Mouse (Mus musculus): ENCODE data around the gene Wdr89. TPM values are rescaled to one million over a fixed set of nuclear protein-coding genes. Genes with fewer than 3 reads are reported as not detected.

Wdr89 gene
- polyA plus RNA-seq, 1 experiment = 25.9 TPM

DNA sequence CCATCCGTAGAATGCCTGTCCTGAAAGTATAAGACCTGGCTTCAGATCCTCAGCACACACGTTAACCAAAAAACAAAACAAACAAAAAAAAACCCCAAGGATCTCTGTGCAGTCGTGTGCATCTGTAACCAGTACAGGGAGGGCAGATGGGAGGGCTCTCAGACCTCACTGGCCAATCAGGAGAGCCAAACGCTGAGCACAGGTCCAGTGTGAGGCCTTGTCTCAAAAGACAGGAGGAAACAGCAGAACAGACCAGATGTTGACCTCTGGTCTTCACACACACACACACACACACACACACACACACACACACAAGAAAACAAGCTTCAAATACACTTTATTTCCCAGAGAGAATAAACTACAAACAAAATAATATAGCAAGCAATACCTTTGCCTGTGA is 69.8 kb downstream of the Wdr89 start:
- Histone ChIP-seq H3K27me3 (ENCODE audit: control insufficient read depth, insufficient read depth, insufficient read length) (no peaks in the 10 kb centered on the region), H3K36me3 (ENCODE audit: control insufficient read depth, insufficient read depth) (no peaks in the 10 kb centered on the region), H3ac (ENCODE audit: control insufficient read depth, insufficient read length) (no peak overlapping the region), H3K4me3 (no peak overlapping the region), H3K79me2 (ENCODE audit: control insufficient read depth, insufficient read depth) (peaks cover 8% of the 10 kb centered on the region), H3K4me2 (ENCODE audit: low read depth) (no peak overlapping the region)
- TF ChIP-seq TCF12 (IDR thresholded peaks at IDR 0.05; ENCODE audit: insufficient read depth, poor library complexity, severe bottlenecking) = no peak
- TF ChIP-seq SRF (IDR thresholded peaks at IDR 0.05; ENCODE audit: control insufficient read depth, insufficient read length, low read depth) = no peak
- no peak for TF ChIP-seq MYOG (IDR thresholded peaks at IDR 0.05; ENCODE audit: control insufficient read depth in 1 of 3, insufficient read depth in 1 of 3, insufficient read length in 2 of 3, low read depth in 2 of 3)
- no peak for TF ChIP-seq TCF3 (IDR thresholded peaks at IDR 0.05; ENCODE audit: insufficient read length, low read depth)
- TF ChIP-seq E2F4 (IDR thresholded peaks at IDR 0.05; ENCODE audit: insufficient read depth) = no peak
- TF ChIP-seq POLR2A (IDR thresholded peaks at IDR 0.05; ENCODE audit: insufficient read length, low read depth) = no peak
- TF ChIP-seq USF1 (IDR thresholded peaks at IDR 0.05; ENCODE audit: low read depth) = no peak
- no peak for TF ChIP-seq MAX (IDR thresholded peaks at IDR 0.05; ENCODE audit: low read depth)
- no peak for TF ChIP-seq REST (IDR thresholded peaks at IDR 0.05; ENCODE audit: insufficient read depth, insufficient read length)
- no peak for TF ChIP-seq CEBPB (IDR thresholded peaks at IDR 0.05; ENCODE audit: insufficient read depth, poor library complexity, severe bottlenecking)
- no peak for TF ChIP-seq MYOD1 (IDR thresholded peaks at IDR 0.05; ENCODE audit: control insufficient read depth in 1 of 3, insufficient read length in 2 of 3, low read depth in 2 of 3)
- no peak for TF ChIP-seq POLR2AphosphoS2 (IDR thresholded peaks at IDR 0.05; ENCODE audit: insufficient read length, low read depth)

DNA sequence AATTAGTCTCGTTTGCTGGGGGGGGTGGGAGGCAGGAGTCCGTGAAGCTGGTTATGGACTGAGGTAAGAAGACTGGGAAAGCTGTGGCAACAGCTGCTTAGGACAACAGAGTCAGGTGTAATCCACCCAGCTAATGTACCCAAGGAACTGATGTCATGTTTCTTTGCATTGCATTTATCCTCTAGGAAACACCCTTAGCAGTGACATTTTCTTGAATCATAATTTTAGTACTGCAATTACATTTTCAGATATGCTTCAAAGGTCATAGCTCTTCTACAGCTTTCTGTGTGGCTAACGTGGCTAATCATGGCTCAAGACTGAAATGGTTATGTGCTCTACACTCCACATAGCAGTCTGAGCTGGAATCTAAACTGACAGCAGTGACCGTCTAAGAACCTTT is 70.3 kb downstream of the Wdr89 start:
- Histone ChIP-seq H3K36me3 (ENCODE audit: control insufficient read depth, insufficient read depth) (no peaks in the 10 kb centered on the region), H3K27me3 (ENCODE audit: control insufficient read depth, insufficient read depth, insufficient read length) (no peaks in the 10 kb centered on the region), H3K4me3 (no peak overlapping the region), H3K4me2 (ENCODE audit: low read depth) (no peak overlapping the region), H3ac (ENCODE audit: control insufficient read depth, insufficient read length) (no peak overlapping the region), H3K79me2 (ENCODE audit: control insufficient read depth, insufficient read depth) (peaks cover 13% of the 10 kb centered on the region)
- TF ChIP-seq TCF12 (IDR thresholded peaks at IDR 0.05; ENCODE audit: insufficient read depth, poor library complexity, severe bottlenecking) (no peak), E2F4 (IDR thresholded peaks at IDR 0.05; ENCODE audit: insufficient read depth) (no peak), POLR2A (IDR thresholded peaks at IDR 0.05; ENCODE audit: insufficient read length, low read depth) (no peak), REST (IDR thresholded peaks at IDR 0.05; ENCODE audit: insufficient read depth, insufficient read length) (no peak), SRF (IDR thresholded peaks at IDR 0.05; ENCODE audit: control insufficient read depth, insufficient read length, low read depth) (no peak), POLR2AphosphoS2 (IDR thresholded peaks at IDR 0.05; ENCODE audit: insufficient read length, low read depth) (no peak), MYOD1 (IDR thresholded peaks at IDR 0.05; ENCODE audit: control insufficient read depth in 1 of 3, insufficient read length in 2 of 3, low read depth in 2 of 3) (no peak), TCF3 (IDR thresholded peaks at IDR 0.05; ENCODE audit: insufficient read length, low read depth) (no peak), CEBPB (IDR thresholded peaks at IDR 0.05; ENCODE audit: insufficient read depth, poor library complexity, severe bottlenecking) (no peak), MAX (IDR thresholded peaks at IDR 0.05; ENCODE audit: low read depth) (no peak), MYOG (IDR thresholded peaks at IDR 0.05; ENCODE audit: control insufficient read depth in 1 of 3, insufficient read depth in 1 of 3, insufficient read length in 2 of 3, low read depth in 2 of 3) (no peak), USF1 (IDR thresholded peaks at IDR 0.05; ENCODE audit: low read depth) (no peak)

DNA sequence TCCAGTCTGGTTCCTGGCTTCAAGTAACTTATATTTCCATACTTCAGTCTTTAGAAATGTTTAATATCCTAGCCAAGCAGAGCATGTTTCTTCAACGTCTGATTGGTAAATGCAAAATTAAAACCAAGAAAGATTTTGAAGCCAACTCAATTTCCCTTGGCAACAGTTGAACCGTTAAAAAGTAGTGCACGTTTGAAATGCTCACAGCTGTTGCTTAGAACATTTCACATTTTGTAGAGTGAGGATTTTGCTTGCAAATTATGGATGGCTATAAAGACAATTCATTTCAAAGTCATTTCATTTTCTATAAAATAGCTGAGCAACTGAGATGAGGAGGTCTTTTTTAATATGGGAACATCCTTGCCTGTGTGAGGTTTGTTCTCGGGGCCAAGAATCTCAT is 71.6 kb downstream of the Wdr89 start:
- peaks cover 5% of the 10 kb centered on the region for H3K36me3 ChIP-seq (ENCODE audit: control insufficient read depth, insufficient read depth)
- H3K4me3 ChIP-seq = no peak overlapping the region
- no peak overlapping the region for H3K4me2 ChIP-seq (ENCODE audit: low read depth)
- no peaks in the 10 kb centered on the region for H3K27me3 ChIP-seq (ENCODE audit: control insufficient read depth, insufficient read depth, insufficient read length)
- peaks cover 26% of the 10 kb centered on the region for H3K79me2 ChIP-seq (ENCODE audit: control insufficient read depth, insufficient read depth)
- TF ChIP-seq CEBPB (IDR thresholded peaks at IDR 0.05; ENCODE audit: insufficient read depth, poor library complexity, severe bottlenecking) (no peak), TCF12 (IDR thresholded peaks at IDR 0.05; ENCODE audit: insufficient read depth, poor library complexity, severe bottlenecking) (no peak), REST (IDR thresholded peaks at IDR 0.05; ENCODE audit: insufficient read depth, insufficient read length) (no peak), MYOG (IDR thresholded peaks at IDR 0.05; ENCODE audit: control insufficient read depth in 1 of 3, insufficient read depth in 1 of 3, insufficient read length in 2 of 3, low read depth in 2 of 3) (no peak), POLR2AphosphoS2 (IDR thresholded peaks at IDR 0.05; ENCODE audit: insufficient read length, low read depth) (no peak), MAX (IDR thresholded peaks at IDR 0.05; ENCODE audit: low read depth) (no peak), USF1 (IDR thresholded peaks at IDR 0.05; ENCODE audit: low read depth) (no peak), E2F4 (IDR thresholded peaks at IDR 0.05; ENCODE audit: insufficient read depth) (no peak), MYOD1 (IDR thresholded peaks at IDR 0.05; ENCODE audit: control insufficient read depth in 1 of 3, insufficient read length in 2 of 3, low read depth in 2 of 3) (no peak), SRF (IDR thresholded peaks at IDR 0.05; ENCODE audit: control insufficient read depth, insufficient read length, low read depth) (no peak), POLR2A (IDR thresholded peaks at IDR 0.05; ENCODE audit: insufficient read length, low read depth) (no peak), TCF3 (IDR thresholded peaks at IDR 0.05; ENCODE audit: insufficient read length, low read depth) (no peak)
- H3ac ChIP-seq (ENCODE audit: control insufficient read depth, insufficient read length) = no peak overlapping the region

DNA sequence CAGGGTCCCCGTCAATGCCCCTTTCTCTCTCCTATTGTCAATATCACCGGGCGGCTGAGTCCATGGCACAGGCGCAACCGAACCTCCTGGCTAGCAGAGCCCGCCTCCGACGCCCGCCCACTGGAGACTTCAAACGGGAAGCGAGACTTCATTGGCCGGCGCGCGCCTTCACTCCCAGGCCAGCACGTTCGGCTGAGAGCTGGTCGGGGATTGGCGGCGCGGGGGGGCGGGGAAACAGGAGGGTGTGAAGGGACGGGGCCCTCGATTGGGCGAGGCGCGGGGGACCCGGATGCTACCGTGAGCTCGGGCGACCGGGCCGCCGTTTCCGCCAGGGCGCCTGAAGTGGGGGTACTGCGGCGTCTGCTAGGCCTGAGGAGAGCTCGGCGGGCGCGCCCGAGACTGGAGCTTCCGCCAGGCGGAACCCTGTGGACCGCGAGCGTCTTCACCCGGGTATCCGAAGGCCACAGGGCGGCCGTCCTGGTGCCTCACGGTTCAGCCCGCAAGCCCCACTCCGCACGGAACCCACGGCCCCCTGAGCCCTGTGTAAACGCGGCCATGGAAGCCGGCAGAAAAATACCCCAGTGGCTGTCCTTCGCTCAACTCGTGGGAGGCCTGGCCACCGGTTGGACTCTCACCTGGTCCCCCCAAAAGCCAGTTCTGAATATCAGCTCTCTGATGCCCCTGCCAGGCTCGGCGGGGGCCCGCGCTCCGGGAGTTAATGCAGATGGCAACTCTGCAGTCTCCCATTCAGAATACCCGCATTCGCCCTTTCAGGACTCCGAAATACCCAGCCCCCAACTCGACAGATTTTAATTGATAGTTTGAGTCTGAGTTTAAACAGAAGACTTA is 73.0 kb downstream of the Wdr89 start, which contains the start of gene Ppp2r5e:
Ppp2r5e (minus strand) TSS at position 92 of the 849 bp plus-strand sequence.
- H3K27me3 ChIP-seq (ENCODE audit: control insufficient read depth, insufficient read depth, insufficient read length) = no peaks in the 10 kb centered on the region
- H3K36me3 ChIP-seq (ENCODE audit: control insufficient read depth, insufficient read depth) = peaks cover 10% of the 10 kb centered on the region
- H3K4me2 ChIP-seq (ENCODE audit: low read depth) = peak within 1 kb of the TSS; percentile 84
- H3K79me2 ChIP-seq (ENCODE audit: control insufficient read depth, insufficient read depth) = peaks cover 36% of the 10 kb centered on the region
- H3K4me3 ChIP-seq = peak within 1 kb of the TSS; percentile 59
- TF ChIP-seq MYOD1 (IDR thresholded peaks at IDR 0.05; ENCODE audit: control insufficient read depth in 1 of 3, insufficient read length in 2 of 3, low read depth in 2 of 3) (no peak), CEBPB (IDR thresholded peaks at IDR 0.05; ENCODE audit: insufficient read depth, poor library complexity, severe bottlenecking) (no peak), E2F4 (IDR thresholded peaks at IDR 0.05; ENCODE audit: insufficient read depth) (no peak), TCF3 (IDR thresholded peaks at IDR 0.05; ENCODE audit: insufficient read length, low read depth) (no peak), POLR2AphosphoS2 (IDR thresholded peaks at IDR 0.05; ENCODE audit: insufficient read length, low read depth) (peak; percentile 77), USF1 (IDR thresholded peaks at IDR 0.05; ENCODE audit: low read depth) (no peak), REST (IDR thresholded peaks at IDR 0.05; ENCODE audit: insufficient read depth, insufficient read length) (no peak), MYOG (IDR thresholded peaks at IDR 0.05; ENCODE audit: control insufficient read depth in 1 of 3, insufficient read depth in 1 of 3, insufficient read length in 2 of 3, low read depth in 2 of 3) (no peak), POLR2A (IDR thresholded peaks at IDR 0.05; ENCODE audit: insufficient read length, low read depth) (peak; percentile 70)
- peak within 1 kb of the TSS; percentile 95 for H3ac ChIP-seq (ENCODE audit: control insufficient read depth, insufficient read length)

Data from myocyte (in vitro differentiated cells).